Mouse (Mus musculus) lung, adult 2 months (tissue): Measurements from ENCODE around the gene Fat4.

Experiments used
- CTCF ChIP-seq: fragments of 200-500 bp; IDR thresholded peaks from 2 replicates; pipeline ENCODE4 v1.5.1; 2011; ENCODE audit warnings: mild to moderate bottlenecking, low read length, control low read depth; ENCODE audit not compliant: insufficient read depth
- POLR2A ChIP-seq: fragments of 200-500 bp; IDR thresholded peaks from 2 replicates; pipeline ENCODE4 v1.6.1; 2011; ENCODE audit warnings: low read depth, mild to moderate bottlenecking, control low read depth, low read length, borderline replicate concordance; ENCODE audit errors: extremely low read depth

GRCm38 (mm10) chr3:38843000-38843538 lies 43.7 kb upstream of the Fat4 start:
- no peak for TF ChIP-seq CTCF
- no peak for TF ChIP-seq POLR2A
